Mouse (Mus musculus): ENCODE results near the gene Dio1.

The Dio1 gene

DNA sequence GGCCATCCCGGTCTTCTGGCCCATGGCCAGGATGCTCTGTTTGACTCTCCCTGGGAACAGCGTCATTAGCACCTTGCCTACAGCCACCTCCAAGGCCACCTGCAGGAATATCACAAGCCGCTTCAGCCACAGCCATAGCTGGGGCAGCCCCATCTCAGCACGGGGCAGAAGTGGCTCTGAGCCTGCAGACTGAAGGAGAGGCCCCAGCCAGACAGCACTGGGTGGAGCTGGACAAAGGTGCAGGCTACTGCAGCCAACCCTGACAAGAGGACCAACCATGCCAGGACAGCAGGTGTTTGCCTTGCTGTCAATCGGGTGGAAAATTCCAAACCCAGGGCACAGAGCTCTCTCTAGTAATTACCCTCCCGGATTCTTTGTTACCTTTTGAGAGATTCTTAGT is at the start of gene Dio1:
Gene Dio1, minus strand, starts transcription at position 204 of the 400 bp plus-strand sequence.
- DNase-seq (ENCODE audit: low read depth, low spot score): no peak

- no peak for DNase-seq (ENCODE audit: low read depth, low spot score)
Observed at GRCm38 (mm10) chr4:107354543-107354942, 47.6 kb upstream of the Dio1 start.

- DNase-seq (ENCODE audit: low read depth, low spot score): no peak
Observed at GRCm38 (mm10) chr4:107354126-107354525, 47.2 kb upstream of the Dio1 start.

DNA sequence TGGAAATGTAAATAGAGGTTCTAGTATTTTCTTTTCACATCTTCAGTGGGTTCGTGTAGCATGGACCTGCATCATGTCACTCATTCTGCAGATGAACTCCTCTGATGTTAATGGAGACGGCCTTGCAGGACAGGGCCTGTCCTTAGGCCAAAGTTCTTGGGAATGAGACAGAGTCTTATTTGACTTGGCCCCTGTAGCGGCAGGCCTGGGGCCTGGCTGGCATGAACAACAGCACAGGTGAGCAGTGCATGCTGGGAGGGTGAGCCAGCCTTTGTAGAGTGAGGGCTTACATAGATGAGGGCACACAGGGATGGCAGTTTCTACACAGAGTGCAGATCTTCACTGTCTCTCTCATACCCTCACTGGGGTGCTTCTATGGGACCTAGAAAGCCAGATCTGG is 46.6 kb upstream of the Dio1 start:
- DNase-seq (ENCODE audit: low read depth, low spot score): no peak

GRCm38 (mm10) chr4:107351368-107351767 is 44.4 kb upstream of the Dio1 start:
- no peak for DNase-seq (ENCODE audit: low read depth, low spot score)

- peak; percentile 53 for DNase-seq (ENCODE audit: low read depth, low spot score)
Observed at GRCm38 (mm10) chr4:107349311-107350008, 42.5 kb upstream of the Dio1 start.

DNA sequence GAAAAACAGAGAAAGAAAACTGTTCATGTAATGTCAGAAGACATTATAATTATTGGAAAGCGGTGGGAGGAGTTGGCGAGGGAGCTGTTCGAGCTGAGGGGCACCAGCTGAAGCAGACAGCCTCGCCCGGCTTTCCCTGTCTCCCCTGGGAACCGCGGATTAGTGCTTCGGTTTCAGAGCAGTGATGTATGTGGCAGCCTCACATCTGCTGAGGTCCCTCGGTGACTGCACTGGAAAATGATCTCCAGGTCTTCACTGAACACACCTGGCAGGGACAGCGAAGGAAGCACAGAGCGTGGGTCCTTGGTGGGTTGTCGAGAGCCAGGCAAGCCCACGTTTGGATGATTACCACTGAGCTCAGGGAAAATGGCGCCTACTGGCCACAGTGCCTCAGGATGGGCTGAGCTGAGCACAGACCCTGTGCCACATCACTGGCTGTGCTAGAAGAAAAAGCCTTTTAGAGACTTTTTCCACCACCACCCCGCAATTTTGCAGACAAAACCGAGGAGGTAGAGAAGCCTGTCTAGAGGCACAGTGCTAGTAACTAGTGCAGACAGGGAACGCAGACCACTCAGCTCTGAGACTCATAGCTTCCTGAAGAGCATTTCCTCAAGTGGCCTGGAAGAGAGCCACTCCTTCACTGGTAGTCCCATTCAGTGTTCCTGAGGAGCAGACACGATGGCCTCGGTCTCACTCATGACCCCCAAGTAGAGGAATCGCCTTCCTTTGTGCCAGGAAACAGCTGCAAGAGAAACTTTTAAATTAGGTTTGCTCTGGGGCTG is 41.8 kb upstream of the Dio1 start:
- DNase-seq (ENCODE audit: low read depth, low spot score): no peak

- no peak for DNase-seq (ENCODE audit: low read depth, low spot score)
Observed at GRCm38 (mm10) chr4:107347221-107347620, 40.3 kb upstream of the Dio1 start.

GRCm38 (mm10) chr4:107344612-107345011 is 37.6 kb upstream of the Dio1 start:
- no peak for DNase-seq (ENCODE audit: low read depth, low spot score)

DNA sequence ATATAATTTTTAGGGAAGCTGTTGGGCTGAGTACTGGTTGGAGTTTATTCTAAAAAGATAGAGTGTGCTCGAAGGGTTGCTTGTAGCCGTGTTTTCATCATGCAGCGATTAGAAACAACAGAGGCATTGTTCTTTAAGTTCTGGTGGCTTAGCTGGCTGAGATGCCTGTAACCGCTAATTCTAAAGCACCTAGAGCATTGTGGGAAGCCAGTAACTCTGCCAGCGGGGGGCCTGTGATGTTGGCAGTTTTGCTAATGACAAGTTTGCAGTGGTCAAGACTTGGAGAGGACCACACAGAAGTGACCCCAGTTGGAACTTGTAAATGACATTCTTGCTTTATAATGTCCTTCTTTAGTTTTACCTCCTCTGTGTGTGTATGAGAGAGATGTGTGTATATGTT is 34.4 kb upstream of the Dio1 start:
- DNase-seq (ENCODE audit: low read depth, low spot score): peak; percentile 16

DNA sequence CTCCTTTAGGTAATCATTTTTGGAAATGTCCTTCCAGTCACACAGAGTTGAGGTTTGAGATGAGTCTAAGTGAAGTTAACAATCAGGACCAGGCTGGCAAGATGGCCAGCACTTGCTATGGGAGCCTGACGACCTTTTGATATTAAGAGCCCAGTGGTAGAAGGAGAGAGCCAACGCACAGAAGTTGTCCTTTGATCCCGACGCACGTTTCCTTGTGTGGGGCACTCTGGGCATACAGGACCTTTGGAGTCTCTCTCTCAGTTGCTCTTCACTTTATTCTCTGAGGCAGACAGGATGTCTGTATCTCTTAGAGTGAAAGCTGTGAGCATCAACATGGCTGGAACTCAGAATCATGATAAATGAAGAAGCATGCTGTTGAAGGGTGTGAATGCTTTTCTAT is 30.5 kb upstream of the Dio1 start:
- DNase-seq (ENCODE audit: low read depth, low spot score): no peak

DNA sequence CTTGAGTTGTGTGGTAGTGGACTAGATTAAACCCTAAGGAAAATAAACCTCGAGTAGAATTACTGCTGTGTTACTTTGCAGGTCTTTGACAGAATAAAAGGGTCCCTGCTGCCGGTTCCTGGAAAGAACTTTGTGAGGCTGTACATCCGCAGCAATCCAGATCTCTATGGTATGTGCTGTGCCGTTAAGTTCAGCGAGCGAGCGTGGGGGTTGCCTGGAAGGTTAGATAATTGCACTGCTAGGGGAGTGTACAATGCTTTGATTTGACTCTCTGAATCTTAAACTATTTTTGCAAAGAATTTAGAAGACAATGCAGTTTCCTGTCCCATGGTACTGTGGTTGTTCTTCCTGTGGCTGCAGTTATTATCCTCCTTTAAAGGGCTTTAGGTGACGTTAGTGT is 29.4 kb upstream of the Dio1 start:
- DNase-seq (ENCODE audit: low read depth, low spot score): no peak

DNA sequence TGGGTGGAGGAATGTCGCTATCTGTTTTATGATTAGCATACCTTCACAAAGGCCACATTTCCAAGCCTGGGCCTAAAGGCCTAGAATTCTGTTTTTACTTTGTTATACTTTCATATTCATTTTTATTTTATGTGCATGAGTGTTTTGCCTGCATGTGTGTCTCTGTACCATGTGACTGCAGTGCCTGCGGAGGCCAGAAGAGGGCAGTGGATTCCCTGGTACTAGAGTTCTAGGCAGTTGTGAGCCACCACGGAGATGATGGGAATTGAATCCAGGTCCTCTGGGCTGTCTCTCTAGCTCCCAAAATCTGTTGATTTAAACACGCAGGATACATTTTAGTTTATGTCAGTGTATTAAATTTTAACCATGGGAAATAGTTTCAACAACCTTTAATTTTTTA is 26.5 kb upstream of the Dio1 start:
- DNase-seq (ENCODE audit: low read depth, low spot score): no peak

GRCm38 (mm10) chr4:107328530-107328929 is 21.6 kb upstream of the Dio1 start:
- DNase-seq (ENCODE audit: low read depth, low spot score): no peak

DNA sequence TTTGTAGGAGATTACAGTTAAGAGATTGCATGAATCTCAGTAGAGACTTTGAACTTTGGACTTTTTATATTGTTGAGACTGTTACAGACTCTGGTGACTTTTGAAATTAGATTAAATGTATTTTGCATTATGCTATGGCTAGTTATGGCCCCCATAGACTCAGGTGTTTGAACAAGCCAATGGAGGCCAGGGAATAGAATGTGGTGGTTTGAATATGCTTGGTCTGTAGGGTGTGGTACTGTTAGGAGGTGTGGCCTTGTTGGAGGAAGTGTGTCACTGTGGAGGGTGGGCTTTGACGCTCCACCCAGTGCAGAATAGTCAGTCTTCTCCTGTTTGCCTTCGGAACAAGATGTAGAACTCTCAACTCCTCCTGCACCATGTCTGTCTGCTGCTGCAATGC is 16.1 kb upstream of the Dio1 start:
- DNase-seq (ENCODE audit: low read depth, low spot score): no peak

DNA sequence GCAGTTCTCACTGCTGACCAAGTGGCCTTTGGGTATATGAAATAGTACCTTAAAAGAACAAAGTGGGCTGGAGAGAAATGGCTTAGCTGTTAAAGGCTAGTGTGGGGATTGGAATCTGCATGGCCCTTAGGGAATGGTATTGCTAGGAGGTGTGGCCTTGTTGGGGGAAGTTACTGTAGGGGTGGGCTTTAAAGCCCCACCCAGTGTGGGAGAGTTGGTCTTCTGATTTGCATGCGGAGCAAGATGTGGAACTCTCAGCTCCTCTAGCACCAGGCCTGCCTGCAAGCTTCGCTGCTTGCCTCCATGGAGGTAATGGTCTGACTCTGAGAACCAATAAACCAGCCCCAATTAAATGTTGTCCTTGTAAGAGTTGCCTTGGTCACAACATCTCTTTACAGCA is 14.1 kb upstream of the Dio1 start:
- DNase-seq (ENCODE audit: low read depth, low spot score): no peak

DNA sequence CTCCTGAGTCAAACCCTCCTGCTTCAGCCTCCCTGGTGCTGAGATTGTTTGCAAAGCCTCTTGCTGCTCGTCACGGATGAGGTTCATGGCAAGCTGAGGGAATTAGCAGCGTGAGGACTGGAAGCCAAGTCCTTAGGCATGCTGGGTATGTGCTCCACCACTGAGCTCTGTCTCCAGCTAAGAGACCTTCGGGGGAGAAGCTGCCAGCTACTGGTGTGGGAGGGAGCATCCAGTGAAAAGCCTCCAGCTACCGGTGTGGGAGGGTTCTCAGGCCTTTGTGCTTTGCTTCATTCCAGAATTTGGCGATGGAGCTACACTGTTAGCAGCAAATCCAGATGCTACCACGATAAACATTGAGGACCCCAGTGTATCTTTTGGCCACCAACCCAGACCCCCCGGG is 11.7 kb upstream of the Dio1 start:
- DNase-seq (ENCODE audit: low read depth, low spot score): no peak

- no peak for DNase-seq (ENCODE audit: low read depth, low spot score)
Observed at GRCm38 (mm10) chr4:107314479-107314805, 7.5 kb upstream of the Dio1 start.

- peak; percentile 80 for DNase-seq (ENCODE audit: low read depth, low spot score)
Observed at GRCm38 (mm10) chr4:107313690-107314478, 6.9 kb upstream of the Dio1 start, which contains the start of gene Yipf1. Gene Yipf1 (plus strand): TSS chr4:107314363.

GRCm38 (mm10) chr4:107303531-107303930 is 3.4 kb downstream of the Dio1 start:
- DNase-seq (ENCODE audit: low read depth, low spot score): no peak

- DNase-seq (ENCODE audit: low read depth, low spot score): no peak
Observed at GRCm38 (mm10) chr4:107302832-107303231, 4.1 kb downstream of the Dio1 start.

- no peak for DNase-seq (ENCODE audit: low read depth, low spot score)
Observed at GRCm38 (mm10) chr4:107302221-107302620, 4.7 kb downstream of the Dio1 start.

All from retina, postnatal 7 days (tissue).